Mouse (Mus musculus) CH12.LX (cell line): ENCODE results near the gene Trak2. TPM values are rescaled to one million over a fixed set of nuclear protein-coding genes. Genes with fewer than 3 reads are reported as not detected.

Experiments
- DNase-seq: peaks from one replicate; pipeline ENCODE4 v3.0.0-alpha.2; 2013; ENCODE audit errors: extremely low read depth
- H3K27ac ChIP-seq: 2 replicates; pipeline ENCODE4 v1.5.1; 2012; ENCODE audit warnings: low read depth, mild to moderate bottlenecking, control low read depth, moderate library complexity; ENCODE audit not compliant: insufficient read depth
- H3K27me3 ChIP-seq: replicated peaks from 2 replicates; pipeline ENCODE3; 2012; ENCODE audit warnings: inconsistent platforms
- H3K36me3 ChIP-seq, 2 experiments: replicated peaks in 1 of 2; 2 replicates each; pipeline versions ENCODE3 to v1.6.1; 2012; ENCODE audit warnings: inconsistent platforms in 1 of 2, low read length in 1 of 2, mild to moderate bottlenecking in 1 of 2, mixed read lengths in 1 of 2, moderate library complexity in 1 of 2; ENCODE audit not compliant: control insufficient read depth in 1 of 2, insufficient read depth in 1 of 2
- H3K4me1 ChIP-seq, 2 experiments: 2 replicates each; pipeline ENCODE4 v1.6.1; 2012; ENCODE audit warnings: inconsistent platforms in 1 of 2, moderate library complexity in 1 of 2; ENCODE audit not compliant: insufficient read depth in 2 of 2, control insufficient read depth in 1 of 2
- H3K4me2 ChIP-seq: 2 replicates; pipeline ENCODE4 v1.6.1; 2012; ENCODE audit warnings: low read depth, mild to moderate bottlenecking, control low read depth; ENCODE audit not compliant: poor library complexity, insufficient read depth, severe bottlenecking
- H3K4me3 ChIP-seq, 3 experiments: fragments of 150-350 bp in 1 of 3; sonication (generic) in 1 of 3; replicated peaks in 1 of 3; 2 replicates each; pipeline versions ENCODE3 to v1.5.1; 2011 to 2012; ENCODE audit warnings: low read depth in 2 of 3, low read length in 2 of 3, mild to moderate bottlenecking in 2 of 3, moderate library complexity in 2 of 3, control low read depth in 1 of 3, improper control_type of control experiment in 1 of 3, inconsistent platforms in 1 of 3, mixed read lengths in 1 of 3; ENCODE audit not compliant: poor library complexity in 1 of 3
- H3K79me2 ChIP-seq: replicated peaks from 2 replicates; pipeline ENCODE4 v1.6.1; 2012; ENCODE audit warnings: mild to moderate bottlenecking, moderate library complexity; ENCODE audit not compliant: control insufficient read depth, poor library complexity, insufficient read depth, severe bottlenecking; ENCODE audit errors: extremely low read depth
- H3K9ac ChIP-seq: 2 replicates; pipeline ENCODE4 v1.6.1; 2012; ENCODE audit warnings: low read depth, mild to moderate bottlenecking, control low read depth, moderate library complexity; ENCODE audit not compliant: insufficient read depth
- H3K9me3 ChIP-seq: replicated peaks from 2 replicates; pipeline ENCODE3; 2012; ENCODE audit warnings: low read length, inconsistent platforms, mixed read lengths
- CHD1 ChIP-seq: IDR thresholded peaks from 2 replicates; pipeline ENCODE4 v1.6.1; 2012; ENCODE audit warnings: low read depth, low read length, improper control_type of control experiment, inconsistent platforms
- CHD2 ChIP-seq: IDR thresholded peaks from 2 replicates; pipeline ENCODE4 v1.6.1; 2011; ENCODE audit warnings: low read length, improper control_type of control experiment
- CTCF ChIP-seq, 2 experiments: IDR thresholded peaks in 1 of 2; conservative IDR thresholded peaks in 1 of 2; 2 replicates each; pipeline ENCODE4 v1.5.1; 2011 to 2012; ENCODE audit warnings: low read depth in 2 of 2, low read length in 2 of 2, improper control_type of control experiment in 1 of 2, inconsistent platforms in 1 of 2, mild to moderate bottlenecking in 1 of 2, moderate library complexity in 1 of 2
- E2F4 ChIP-seq: IDR thresholded peaks from 2 replicates; pipeline ENCODE4 v1.6.1; 2011; ENCODE audit warnings: low read depth, low read length, improper control_type of control experiment; ENCODE audit not compliant: insufficient replicate concordance
- ELF1 ChIP-seq: IDR thresholded peaks from 2 replicates; pipeline ENCODE4 v1.6.1; 2014; ENCODE audit warnings: low read depth, mild to moderate bottlenecking, inconsistent platforms, low read length, improper control_type of control experiment
- EP300 ChIP-seq: IDR thresholded peaks from 2 replicates; pipeline ENCODE4 v1.6.1; 2011; ENCODE audit warnings: low read length, improper control_type of control experiment
- ETS1 ChIP-seq: conservative IDR thresholded peaks from 2 replicates; pipeline ENCODE4 v1.6.1; 2012; ENCODE audit warnings: low read depth, mild to moderate bottlenecking, inconsistent platforms, low read length, improper control_type of control experiment, moderate library complexity
- GABPA ChIP-seq: IDR thresholded peaks from 2 replicates; pipeline ENCODE4 v1.6.1; 2012; ENCODE audit warnings: low read depth, low read length, improper control_type of control experiment, inconsistent platforms; ENCODE audit not compliant: insufficient replicate concordance
- JUND ChIP-seq: conservative IDR thresholded peaks from 2 replicates; pipeline ENCODE4 v1.6.1; 2011; ENCODE audit warnings: low read depth, low read length, improper control_type of control experiment
- KAT2A ChIP-seq: IDR thresholded peaks from 2 replicates; pipeline ENCODE4 v1.6.1; 2012; ENCODE audit warnings: low read length, improper control_type of control experiment, inconsistent platforms; ENCODE audit not compliant: insufficient replicate concordance
- MAFK ChIP-seq: IDR thresholded peaks from 2 replicates; pipeline ENCODE4 v1.6.1; 2011; ENCODE audit warnings: low read length, improper control_type of control experiment; ENCODE audit not compliant: insufficient replicate concordance
- MAX ChIP-seq: IDR thresholded peaks from 2 replicates; pipeline ENCODE4 v1.6.1; 2011; ENCODE audit warnings: low read length, improper control_type of control experiment
- MAZ ChIP-seq: IDR thresholded peaks from 2 replicates; pipeline ENCODE4 v1.6.1; 2012; ENCODE audit warnings: low read depth, mild to moderate bottlenecking, inconsistent platforms, low read length, improper control_type of control experiment, moderate library complexity
- MEF2A ChIP-seq: IDR thresholded peaks from 2 replicates; pipeline ENCODE4 v1.6.1; 2014; ENCODE audit warnings: low read depth, mild to moderate bottlenecking, inconsistent platforms, low read length, improper control_type of control experiment, borderline replicate concordance
- NELFE ChIP-seq: IDR thresholded peaks from 2 replicates; pipeline ENCODE4 v1.6.1; 2011; ENCODE audit warnings: low read depth, low read length, improper control_type of control experiment
- NRF1 ChIP-seq: IDR thresholded peaks from 2 replicates; pipeline ENCODE4 v1.6.1; 2014; ENCODE audit warnings: low read depth, mild to moderate bottlenecking, inconsistent platforms, low read length, improper control_type of control experiment, moderate library complexity
- POLR2A ChIP-seq: IDR thresholded peaks from 2 replicates; pipeline ENCODE4 v1.6.1; 2011; ENCODE audit warnings: low read depth, mild to moderate bottlenecking, improper control_type of control experiment, low read length
- RAD21 ChIP-seq: IDR thresholded peaks from 2 replicates; pipeline ENCODE4 v1.6.1; 2011; ENCODE audit warnings: low read depth, mild to moderate bottlenecking, low read length, improper control_type of control experiment, moderate library complexity
- SIN3A ChIP-seq: IDR thresholded peaks from 2 replicates; pipeline ENCODE4 v1.6.1; 2012; ENCODE audit warnings: low read length, improper control_type of control experiment, inconsistent platforms
- SMC3 ChIP-seq: IDR thresholded peaks from 2 replicates; pipeline ENCODE4 v1.6.1; 2011; ENCODE audit warnings: low read depth, low read length, improper control_type of control experiment
- TBP ChIP-seq: conservative IDR thresholded peaks from 2 replicates; pipeline ENCODE4 v1.6.1; 2011; ENCODE audit warnings: low read depth, low read length, improper control_type of control experiment
- UBTF ChIP-seq: IDR thresholded peaks from 2 replicates; pipeline ENCODE4 v1.6.1; 2012; ENCODE audit warnings: low read depth, mild to moderate bottlenecking, inconsistent platforms, low read length, improper control_type of control experiment, moderate library complexity
- ZC3H11A ChIP-seq: IDR thresholded peaks from 2 replicates; pipeline ENCODE4 v1.6.1; 2012; ENCODE audit warnings: low read depth, mild to moderate bottlenecking, inconsistent platforms, low read length, improper control_type of control experiment
- ZKSCAN1 ChIP-seq: IDR thresholded peaks from 2 replicates; pipeline ENCODE4 v1.6.1; 2012; ENCODE audit warnings: low read depth, inconsistent platforms, low read length, improper control_type of control experiment, borderline replicate concordance
- dilution Hi-C: fragments of 300-500 bp; cut with MboI; formaldehyde crosslinking; loops from 2 replicates; pipeline ENCODE4 v1.14.3; 2020; ENCODE audit warnings: low sequenced_read_pairs; ENCODE audit not compliant: extremely low pct_unique_long_range_greater_than_20kb, extremely low pct_ligation_motif_present
- in situ Hi-C: fragments of 300-500 bp; cut with MboI; formaldehyde crosslinking; loops from 3 replicates; pipeline ENCODE4 v1.14.3; 2019; ENCODE audit warnings: low sequenced_read_pairs, low pct_ligation_motif_present, low pct_unique_long_range_greater_than_20kb, mixed read lengths
- polyA plus RNA-seq: library from polyadenylated mRNA; unstranded; fragments of >175 nt; gene quantifications from 2 replicates; pipeline ENCODE4 v1.2.1, GENCODE M21; 2012; ENCODE audit warnings: low read depth; ENCODE audit not compliant: insufficient read length
- total RNA-seq, 2 experiments: library from RNA; depleted of rRNA; stranded (reverse); fragments of 300-350 nt in 1 of 2; fragments of >200 nt in 1 of 2; gene quantifications; 2 replicates each; pipeline ENCODE4 v1.2.3; 2012 to 2014

Gene Trak2
- total and polyA plus RNA-seq, 3 experiments: 7.7 to 16.7 (median 11.4) TPM

DNA sequence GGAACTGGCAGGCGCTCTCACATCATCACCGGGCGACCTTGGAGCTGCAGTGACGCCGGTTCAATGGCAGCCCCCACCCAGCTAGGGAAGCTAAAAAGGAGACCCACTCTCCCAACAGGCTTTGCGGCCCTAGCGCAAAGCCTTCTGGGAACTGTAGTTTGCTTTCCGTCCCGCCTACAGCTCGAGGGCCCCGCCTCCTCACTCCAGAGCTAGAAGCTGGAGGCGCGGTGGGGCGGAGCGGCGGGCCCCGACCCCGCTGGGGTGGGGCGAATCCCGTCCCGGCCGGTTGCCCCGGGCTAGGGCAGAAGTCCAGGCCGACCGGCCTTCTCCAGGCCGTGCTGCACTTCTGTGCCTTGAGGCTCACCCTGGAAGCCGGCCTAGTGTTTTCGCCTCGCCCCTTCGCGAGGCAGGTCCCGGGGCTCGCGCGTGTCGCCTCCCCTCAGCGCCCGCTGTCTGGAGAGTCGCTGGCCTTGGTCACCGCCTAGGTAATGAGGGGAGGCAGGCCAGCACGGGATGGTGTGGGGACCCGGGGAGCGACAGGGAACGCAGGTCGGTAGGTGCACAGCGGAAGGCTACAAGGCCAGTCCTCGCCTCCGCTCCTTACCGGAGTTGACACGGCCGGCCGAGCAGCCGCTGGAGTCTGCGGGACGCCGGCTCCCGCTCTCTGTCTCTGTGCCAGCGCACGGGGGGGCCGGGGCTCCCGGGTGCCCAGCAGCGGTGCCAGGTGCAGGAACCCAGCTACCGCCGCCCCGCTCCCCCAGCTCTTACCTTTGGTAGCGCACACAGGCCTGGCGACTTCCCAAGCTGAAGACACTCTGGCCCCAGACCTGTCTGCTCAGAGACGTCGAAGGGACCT, at the start of gene Trak2, which contains the start of gene Stradb (continued):
- TF ChIP-seq MAZ: peak; percentile 98

- peaks cover 3% of the 10 kb centered on the region for H3K9me3 ChIP-seq
- dilution Hi-C loops: no loop called here
Observed at GRCm38 (mm10) chr1:59021556-59021955, 48.3 kb upstream of the Trak2 start.

GRCm38 (mm10) chr1:59009250-59009649, 36.0 kb upstream of the Trak2 start:
- Histone ChIP-seq H3K9me3 (no peaks in the 10 kb centered on the region), H3K27ac (no peak overlapping the region), H3K79me2 (no peaks in the 10 kb centered on the region)
- in situ Hi-C loops: loop anchor here (5.0 to 10.0 kb wide), 2 partner anchors 123 to 226 kb away; partner anchors contain the start of gene Als2
- TF ChIP-seq CTCF (conservative IDR thresholded peaks at IDR 0.05 in 1 of 2, IDR thresholded peaks at IDR 0.05 in 1 of 2; ENCODE audit: low read depth in 2 of 2, low read length in 2 of 2): peak; percentile 12 to 63; a peak in 2 of 4 replicates
- TF ChIP-seq SIN3A: no peak
- peak; percentile 64 for TF ChIP-seq RAD21
- no peak for TF ChIP-seq KAT2A
- TF ChIP-seq POLR2A: no peak
- no peak for TF ChIP-seq UBTF
- no peak for TF ChIP-seq MAX
- TF ChIP-seq NRF1: no peak
- TF ChIP-seq GABPA: no peak
- TF ChIP-seq NELFE: no peak
- TF ChIP-seq ETS1: no peak
- no peak for TF ChIP-seq JUND
- TF ChIP-seq MAZ: no peak
- TF ChIP-seq EP300: no peak
- no peak for TF ChIP-seq TBP
- TF ChIP-seq SMC3: peak; percentile 57
- TF ChIP-seq CHD2: no peak
- no peak for TF ChIP-seq E2F4
- no peak for TF ChIP-seq ZKSCAN1
- TF ChIP-seq MAFK: no peak
- TF ChIP-seq MEF2A: no peak
- peak; percentile 2; the same call in 1 of the 2 replicates for TF ChIP-seq ZC3H11A
- no peak for TF ChIP-seq CHD1
- no peak for TF ChIP-seq ELF1
- TF ChIP-seq, all 38 proteins: peak for 4
- H3K4me3 ChIP-seq: no peak overlapping the region
- H3K36me3 ChIP-seq: no peaks in the 10 kb centered on the region
- dilution Hi-C loops: no loop called here
- DNase-seq: peak; percentile 54
- H3K4me2 ChIP-seq: peak overlapping the region; percentile 44; the same call in 1 of the 2 replicates
- H3K9ac ChIP-seq: no peak overlapping the region
- peaks cover 5% of the 10 kb centered on the region for H3K27me3 ChIP-seq
- no peaks in the 10 kb centered on the region for H3K4me1 ChIP-seq

More at GRCm38 (mm10) chr1:59021556-59021955, 48.3 kb upstream of the Trak2 start:
- no peaks in the 10 kb centered on the region for H3K4me1 ChIP-seq
- H3K27me3 ChIP-seq: no peaks in the 10 kb centered on the region
- H3K36me3 ChIP-seq: no peaks in the 10 kb centered on the region
- H3K79me2 ChIP-seq: no peaks in the 10 kb centered on the region
- no peak for DNase-seq
- in situ Hi-C loops: no loop called here
- H3K4me3 ChIP-seq: no peak overlapping the region
- H3K27ac ChIP-seq: no peak overlapping the region
- TF ChIP-seq GABPA (no peak), UBTF (no peak)
- H3K9ac ChIP-seq: no peak overlapping the region
- no peak overlapping the region for H3K4me2 ChIP-seq
